Mouse (Mus musculus) C2C12 (cell line): Measurements from ENCODE around the gene Faim2.

ENCODE experiments used
- CEBPB ChIP-seq: IDR thresholded peaks from one replicate; pipeline ENCODE4 v1.6.1; 2011; ENCODE audit warnings: low read depth, mild to moderate bottlenecking, control low read depth, moderate library complexity
- CTCF ChIP-seq: IDR thresholded peaks from one replicate; pipeline ENCODE4 v1.5.1; 2011; ENCODE audit not compliant: control insufficient read depth, insufficient read depth, insufficient read length
- FOSL1 ChIP-seq: IDR thresholded peaks from one replicate; pipeline ENCODE4 v1.8.0; 2011; ENCODE audit warnings: mild to moderate bottlenecking, low read length; ENCODE audit not compliant: poor library complexity, insufficient read depth, severe bottlenecking
- MAX ChIP-seq: IDR thresholded peaks from one replicate; pipeline ENCODE4 v1.6.1; 2011; ENCODE audit warnings: mild to moderate bottlenecking, control low read depth
- USF1 ChIP-seq: IDR thresholded peaks from one replicate; pipeline ENCODE4 v1.6.1; 2011; ENCODE audit warnings: low read depth, mild to moderate bottlenecking, control low read depth, moderate library complexity

DNA sequence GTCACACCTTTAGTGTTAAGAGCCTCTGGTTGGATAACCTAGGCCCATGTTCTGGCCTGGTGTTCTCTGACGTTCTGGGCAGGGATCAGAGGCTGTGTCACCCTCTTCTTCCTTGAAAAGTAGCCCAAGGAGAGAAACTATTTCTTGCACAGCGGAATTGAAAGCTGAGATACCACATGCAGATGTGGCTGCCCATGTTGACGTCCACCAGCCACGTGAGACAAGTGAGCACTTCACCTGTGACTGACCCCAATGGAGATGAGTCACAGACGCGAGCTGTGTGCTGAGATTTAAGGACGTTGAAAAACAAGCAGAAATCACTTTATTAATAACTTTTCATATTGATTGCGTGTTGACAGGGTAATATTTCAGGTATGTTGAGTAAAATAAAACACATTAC lies 11.9 kb upstream of the Faim2 start:
- TF ChIP-seq CTCF: no peak
- TF ChIP-seq USF1: no peak
- no peak for TF ChIP-seq CEBPB
- TF ChIP-seq MAX: no peak
- TF ChIP-seq FOSL1: no peak
